Mouse (Mus musculus) urinary bladder, adult 2 months (tissue): ENCODE results near the gene Hepacam. TPM values are rescaled to one million over a fixed set of nuclear protein-coding genes. Genes with fewer than 3 reads are reported as not detected.

Experiments
- DNase-seq: peaks from one replicate; pipeline ENCODE4 v3.0.0; 2022; ENCODE audit warnings: low spot score
- polyA plus RNA-seq: library from polyadenylated mRNA; depleted of rRNA; stranded (reverse); fragments of >200 nt; gene quantifications from 2 replicates; pipeline ENCODE4 v1.2.3, GENCODE M21; 2012; rRNA removed

The Hepacam gene
- polyA plus RNA-seq, 1 experiment: 0.18 TPM

DNA sequence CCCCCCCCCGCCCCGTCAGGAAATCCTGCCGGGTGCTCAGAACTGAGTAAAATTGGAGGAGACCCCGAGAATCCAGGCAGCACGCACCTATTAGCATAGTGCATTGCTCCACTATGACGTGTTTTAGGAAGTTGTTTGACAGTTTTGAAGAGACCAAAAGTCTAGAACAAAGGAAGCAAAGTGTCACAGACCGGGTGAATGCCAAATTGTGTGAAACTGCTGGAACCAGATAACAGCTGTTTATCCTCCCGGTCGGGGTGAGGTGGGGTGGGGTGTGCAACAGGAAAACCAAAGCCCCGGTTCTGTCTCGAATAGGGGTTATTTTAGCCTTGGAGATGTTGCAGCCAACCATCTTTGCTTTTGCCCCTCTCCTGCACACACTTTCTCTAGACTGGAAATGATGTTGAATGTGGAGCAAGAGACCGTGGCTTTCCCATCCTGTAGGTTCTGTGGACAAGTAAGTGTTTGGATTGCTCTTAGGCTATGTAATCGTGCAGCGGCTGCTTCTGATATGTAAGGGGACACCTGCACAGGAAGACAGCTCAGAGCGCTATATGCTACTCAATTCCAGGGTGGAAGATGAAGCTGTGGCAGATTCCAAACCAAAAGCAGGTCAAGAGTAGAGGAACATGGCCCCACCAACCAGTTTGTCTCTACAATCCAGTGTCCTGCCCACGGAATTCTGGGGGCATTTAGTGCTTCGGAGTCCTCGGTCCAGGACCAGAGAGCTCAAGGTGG lies 66.8 kb downstream of the Hepacam start:
- no peak for DNase-seq

DNA sequence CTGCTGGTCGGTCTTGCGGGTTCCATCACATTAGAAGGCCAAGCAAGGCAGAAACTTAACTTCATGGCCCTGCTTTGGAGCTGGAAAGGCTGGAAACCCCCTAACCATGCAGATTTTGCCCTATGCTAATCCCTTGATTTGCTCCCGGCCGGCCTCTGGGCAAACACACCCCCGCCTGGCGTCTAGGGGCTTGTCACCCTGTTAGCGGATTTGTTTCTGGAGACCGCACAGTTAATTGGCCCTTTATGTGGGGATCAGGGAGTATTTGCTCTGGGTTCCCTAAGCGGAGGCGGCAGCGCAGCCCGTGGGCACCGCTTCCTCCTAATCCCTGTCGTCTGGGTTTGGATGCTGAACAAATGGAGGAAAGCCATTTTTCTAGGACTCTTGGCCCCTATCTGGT lies 67.8 kb downstream of the Hepacam start:
- DNase-seq: no peak

DNA sequence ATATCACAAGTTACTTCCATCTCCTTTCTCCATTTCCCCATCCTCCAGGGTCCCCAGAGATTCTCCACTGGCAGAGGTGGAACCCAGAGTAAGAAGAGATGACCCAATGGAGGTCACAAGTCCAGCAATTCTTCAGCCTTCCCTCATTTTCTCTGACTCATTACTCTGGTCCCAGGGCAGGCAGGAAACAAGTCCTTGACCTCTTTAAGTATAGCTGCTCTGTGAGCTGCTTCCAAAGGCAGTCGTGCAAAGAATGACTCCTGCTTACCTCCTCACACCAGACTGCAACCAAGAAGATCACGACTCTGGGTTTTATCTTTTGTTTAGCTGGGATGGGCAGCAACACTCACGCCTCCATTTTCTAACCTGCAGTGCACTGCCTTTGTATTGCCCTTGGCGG lies 68.5 kb downstream of the Hepacam start:
- no peak for DNase-seq

Other genes with a start within 250 kb of the Hepacam start
- 13.6 and 17.0 TPM in 2 replicates for gene Pknox2, start 219.9 kb upstream of the Hepacam start, polyA plus RNA-seq
- gene Tmem218, start 159.1 kb upstream of the Hepacam start, polyA plus RNA-seq: 4.4 and 5.3 TPM in 2 replicates
- 4.7 and 5.2 TPM in 2 replicates for gene Slc37a2, start 111.6 kb upstream of the Hepacam start, polyA plus RNA-seq
- 1.3 and 1.4 TPM in 2 replicates for gene Ccdc15, start 18.9 kb upstream of the Hepacam start, polyA plus RNA-seq
- 10.5 and 12.4 TPM in 2 replicates for gene Robo4, start 34.5 kb downstream of the Hepacam start, polyA plus RNA-seq
- 0.07 and 0.12 TPM in 2 replicates for gene Robo3, start 65.9 kb downstream of the Hepacam start, polyA plus RNA-seq
- 24.7 and 26.8 TPM in 2 replicates for gene Msantd2, start 122.0 kb downstream of the Hepacam start, polyA plus RNA-seq
- 56.0 and 57.2 TPM in 2 replicates for gene Esam, start 160.7 kb downstream of the Hepacam start, polyA plus RNA-seq
- gene Vsig2, start 171.9 kb downstream of the Hepacam start, polyA plus RNA-seq: 151 and 161 TPM in 2 replicates
- gene Nrgn, start 185.6 kb downstream of the Hepacam start, polyA plus RNA-seq: 1.8 and 1.9 TPM in 2 replicates
- 16.6 and 17.1 TPM in 2 replicates for gene Siae, start 188.3 kb downstream of the Hepacam start, polyA plus RNA-seq
- 2.2 and 3.8 TPM in 2 replicates for gene Spa17, start 246.4 kb downstream of the Hepacam start, polyA plus RNA-seq